Mouse (Mus musculus): ENCODE measurements around the gene Ppig. TPM values are rescaled to one million over a fixed set of nuclear protein-coding genes. Genes with fewer than 3 reads are reported as not detected.

The Ppig gene
- polyA plus RNA-seq, 1 experiment from 2014 or later: 59.6 TPM

DNA sequence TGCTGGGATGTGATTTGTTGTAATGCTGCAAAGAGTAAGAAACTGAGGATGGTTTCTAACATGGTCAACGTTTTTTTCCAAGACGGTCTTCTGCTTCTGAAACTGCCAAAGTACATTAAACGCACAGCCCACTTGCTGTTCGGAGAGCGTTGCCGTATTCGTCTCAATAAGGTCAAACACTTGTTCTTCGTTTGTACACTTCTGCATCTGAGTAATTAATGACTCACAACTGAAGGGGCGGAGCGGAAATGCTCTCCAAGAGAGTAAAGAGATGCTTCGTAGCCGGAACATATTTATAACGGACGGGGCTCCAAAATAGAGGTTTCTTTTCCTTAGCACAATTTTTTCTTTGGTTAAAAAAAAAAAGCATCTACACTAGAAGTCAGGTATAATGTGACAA lies 10.2 kb upstream of the Ppig start:
- Histone ChIP-seq H3K9ac (replicated peaks) (no peak overlapping the region), H3K4me2 (ENCODE audit: low read depth, low read length) (no peak overlapping the region), H3K27me3 (ENCODE audit: insufficient read depth, low read length) (no peaks in the 10 kb centered on the region), H3K9me3 (ENCODE audit: low read length) (no peaks in the 10 kb centered on the region), H3K36me3 (replicated peaks; ENCODE audit: insufficient read depth, low read length) (peaks cover 8% of the 10 kb centered on the region), H3K27ac (ENCODE audit: low read depth) (no peak overlapping the region), H3K4me3 (ENCODE audit: low read depth, low read length) (peak overlapping the region; percentile 86; the same call in 1 of the 2 replicates), H3K4me1 (ENCODE audit: insufficient read depth) (peaks cover 2% of the 10 kb centered on the region; the same call in 1 of the 2 replicates)
- ATAC-seq: no peak
- TF ChIP-seq CTCF (IDR thresholded peaks at IDR 0.05; ENCODE audit: low read depth): no peak
- no peak for TF ChIP-seq EP300 (IDR thresholded peaks at IDR 0.05; ENCODE audit: low read depth)
- no peak for DNase-seq
- 88% methylated on average over 14 of the region's 14 CpGs for WGBS (ENCODE audit: insufficient replicate concordance)

DNA sequence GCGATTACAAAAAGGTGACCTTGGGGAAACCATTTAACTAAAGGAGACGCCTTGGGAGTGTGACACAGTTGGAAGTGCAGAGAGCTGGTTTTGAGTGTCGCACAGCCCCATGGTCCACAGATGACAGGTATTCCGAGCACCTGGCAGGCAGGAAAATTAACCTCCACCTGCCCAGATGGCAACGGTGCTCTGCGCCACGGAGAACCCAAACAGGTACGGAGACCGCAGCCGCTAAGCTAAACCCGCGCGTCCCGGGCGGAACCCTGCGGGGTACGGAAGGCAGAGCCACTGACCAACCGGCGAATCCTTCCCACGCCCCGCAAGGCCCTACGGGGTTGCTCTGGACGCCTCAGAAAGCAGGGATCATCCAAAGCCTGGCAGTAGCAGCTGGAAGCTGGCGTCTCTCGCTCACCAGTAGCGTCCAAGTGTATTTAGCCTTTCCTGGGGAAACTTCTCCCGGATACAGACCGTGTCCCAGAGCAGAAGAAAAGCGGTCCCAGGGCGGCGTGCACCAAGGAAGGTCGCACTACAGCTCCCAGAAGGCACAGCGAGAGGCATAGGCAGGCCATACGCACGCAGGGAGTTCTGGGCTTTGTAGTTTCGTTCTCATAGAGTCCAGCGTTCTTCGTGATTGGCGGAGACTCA lies 9.2 kb upstream of the Ppig start, which contains the start of gene Fastkd1:
Gene Fastkd1, minus strand, starts transcription at position 536 of the 645 bp plus-strand sequence.
- Histone ChIP-seq H3K4me1 (ENCODE audit: insufficient read depth) (peaks cover 2% of the 10 kb centered on the region; the same call in 1 of the 2 replicates), H3K4me3 (ENCODE audit: low read depth, low read length) (peak within 1 kb of the TSS; percentile 86), H3K27ac (ENCODE audit: low read depth) (peak within 1 kb of the TSS; percentile 87), H3K9ac (replicated peaks) (peak within 1 kb of the TSS; percentile 84), H3K9me3 (ENCODE audit: low read length) (no peaks in the 10 kb centered on the region), H3K36me3 (replicated peaks; ENCODE audit: insufficient read depth, low read length) (peaks cover 5% of the 10 kb centered on the region; the same call in 1 of the 2 replicates), H3K4me2 (ENCODE audit: low read depth, low read length) (peak within 1 kb of the TSS; percentile 99), H3K27me3 (ENCODE audit: insufficient read depth, low read length) (no peaks in the 10 kb centered on the region)
- DNase-seq (peak; percentile 86), ATAC-seq (peak; percentile 99)
- WGBS (ENCODE audit: insufficient replicate concordance): under 1% methylated on average over 39 of the region's 39 CpGs
- TF ChIP-seq CTCF (IDR thresholded peaks at IDR 0.05; ENCODE audit: low read depth) (no peak), EP300 (IDR thresholded peaks at IDR 0.05; ENCODE audit: low read depth) (no peak)

DNA sequence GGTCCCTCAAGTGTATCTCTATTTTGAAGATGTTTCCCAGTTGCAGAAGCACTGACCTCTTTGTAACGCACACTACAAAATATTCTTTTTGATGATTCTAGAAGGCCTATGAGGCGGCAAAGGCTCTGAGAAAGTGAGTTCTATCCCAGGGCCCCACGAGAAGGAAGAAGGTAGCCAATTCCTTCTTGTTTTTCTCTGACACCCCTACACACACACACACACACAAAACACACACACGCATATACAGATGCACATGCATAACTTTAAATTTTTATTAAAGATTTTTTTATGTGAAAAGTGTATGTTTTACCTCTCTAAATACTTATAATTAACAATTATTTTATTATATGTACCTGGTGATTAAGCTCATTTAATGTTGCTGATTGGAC lies 8.7 kb upstream of the Ppig start:
- 22% methylated on average over 4 of the region's 4 CpGs for WGBS (ENCODE audit: insufficient replicate concordance)
- ATAC-seq (no peak), DNase-seq (no peak)
- Histone ChIP-seq H3K4me3 (ENCODE audit: low read depth, low read length) (peak overlapping the region; percentile 86), H3K9me3 (ENCODE audit: low read length) (no peaks in the 10 kb centered on the region), H3K4me2 (ENCODE audit: low read depth, low read length) (peak overlapping the region; percentile 99), H3K27me3 (ENCODE audit: insufficient read depth, low read length) (no peaks in the 10 kb centered on the region), H3K9ac (replicated peaks) (no peak overlapping the region), H3K4me1 (ENCODE audit: insufficient read depth) (peaks cover 2% of the 10 kb centered on the region; the same call in 1 of the 2 replicates), H3K36me3 (replicated peaks; ENCODE audit: insufficient read depth, low read length) (peaks cover 5% of the 10 kb centered on the region; the same call in 1 of the 2 replicates), H3K27ac (ENCODE audit: low read depth) (no peak overlapping the region)
- no peak for TF ChIP-seq CTCF (IDR thresholded peaks at IDR 0.05; ENCODE audit: low read depth)
- TF ChIP-seq EP300 (IDR thresholded peaks at IDR 0.05; ENCODE audit: low read depth): no peak

DNA sequence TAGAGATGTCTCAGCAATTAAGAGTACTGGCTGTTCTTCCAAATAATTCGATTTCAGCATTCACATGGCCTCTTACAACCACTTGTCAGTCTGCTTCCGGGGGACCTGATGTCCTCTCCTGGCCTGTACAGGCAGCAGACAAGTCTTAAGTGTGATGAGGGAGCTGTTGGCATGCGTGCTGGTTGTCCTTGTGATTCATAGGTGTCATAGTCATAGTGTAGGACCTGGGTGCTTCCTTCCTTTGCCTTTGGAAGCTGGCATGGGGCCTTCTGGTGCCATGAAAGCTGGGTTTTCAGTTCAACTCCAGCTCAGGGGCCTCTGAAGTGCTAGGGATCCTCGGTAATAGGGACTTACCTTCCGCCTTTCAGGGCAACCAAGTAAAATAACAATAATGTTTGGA lies 8.2 kb upstream of the Ppig start:
- peaks cover 5% of the 10 kb centered on the region; the same call in 1 of the 2 replicates for H3K36me3 ChIP-seq (replicated peaks; ENCODE audit: insufficient read depth, low read length)
- DNase-seq: no peak
- no peaks in the 10 kb centered on the region for H3K27me3 ChIP-seq (ENCODE audit: insufficient read depth, low read length)
- peaks cover 2% of the 10 kb centered on the region; the same call in 1 of the 2 replicates for H3K4me1 ChIP-seq (ENCODE audit: insufficient read depth)
- no peak overlapping the region for H3K4me3 ChIP-seq (ENCODE audit: low read depth, low read length)
- no peak overlapping the region for H3K4me2 ChIP-seq (ENCODE audit: low read depth, low read length)
- no peak for ATAC-seq
- no peaks in the 10 kb centered on the region for H3K9me3 ChIP-seq (ENCODE audit: low read length)
- no peak for TF ChIP-seq CTCF (IDR thresholded peaks at IDR 0.05; ENCODE audit: low read depth)
- TF ChIP-seq EP300 (IDR thresholded peaks at IDR 0.05; ENCODE audit: low read depth): no peak
- no peak overlapping the region for H3K27ac ChIP-seq (ENCODE audit: low read depth)
- H3K9ac ChIP-seq (replicated peaks): no peak overlapping the region
- WGBS (ENCODE audit: insufficient replicate concordance): 66% methylated on average over 5 of the region's 5 CpGs

DNA sequence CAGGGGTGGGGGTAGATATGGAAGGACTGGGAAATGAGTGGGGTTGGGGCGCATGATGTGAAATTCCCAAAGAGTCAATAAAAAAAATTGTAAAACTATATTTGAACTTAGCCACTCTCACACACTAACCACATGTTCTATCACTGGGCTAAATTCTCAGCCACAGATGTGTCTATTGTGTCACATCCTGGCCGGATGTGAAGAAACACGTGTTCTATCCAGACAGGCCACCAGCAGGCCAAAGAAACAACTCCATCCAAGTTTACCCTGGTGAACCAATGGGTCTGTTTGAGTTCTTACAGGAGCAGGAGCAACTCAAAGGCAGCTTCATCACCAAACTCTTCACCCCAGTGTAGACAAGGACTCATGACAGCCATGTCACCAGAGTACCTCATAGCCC lies 5.9 kb upstream of the Ppig start:
- H3K36me3 ChIP-seq (replicated peaks; ENCODE audit: insufficient read depth, low read length): no peaks in the 10 kb centered on the region
- WGBS (ENCODE audit: insufficient replicate concordance): 45% methylated on average over 3 of the region's 3 CpGs
- TF ChIP-seq EP300 (IDR thresholded peaks at IDR 0.05; ENCODE audit: low read depth) (no peak), CTCF (IDR thresholded peaks at IDR 0.05; ENCODE audit: low read depth) (no peak)
- no peak overlapping the region for H3K9ac ChIP-seq (replicated peaks)
- no peak overlapping the region for H3K4me3 ChIP-seq (ENCODE audit: low read depth, low read length)
- no peak for ATAC-seq
- no peak overlapping the region for H3K4me2 ChIP-seq (ENCODE audit: low read depth, low read length)
- no peak overlapping the region for H3K27ac ChIP-seq (ENCODE audit: low read depth)
- H3K4me1 ChIP-seq (ENCODE audit: insufficient read depth): peaks cover 2% of the 10 kb centered on the region; the same call in 1 of the 2 replicates
- DNase-seq: peak; percentile 26
- H3K9me3 ChIP-seq (ENCODE audit: low read length): no peaks in the 10 kb centered on the region
- no peaks in the 10 kb centered on the region for H3K27me3 ChIP-seq (ENCODE audit: insufficient read depth, low read length)

DNA sequence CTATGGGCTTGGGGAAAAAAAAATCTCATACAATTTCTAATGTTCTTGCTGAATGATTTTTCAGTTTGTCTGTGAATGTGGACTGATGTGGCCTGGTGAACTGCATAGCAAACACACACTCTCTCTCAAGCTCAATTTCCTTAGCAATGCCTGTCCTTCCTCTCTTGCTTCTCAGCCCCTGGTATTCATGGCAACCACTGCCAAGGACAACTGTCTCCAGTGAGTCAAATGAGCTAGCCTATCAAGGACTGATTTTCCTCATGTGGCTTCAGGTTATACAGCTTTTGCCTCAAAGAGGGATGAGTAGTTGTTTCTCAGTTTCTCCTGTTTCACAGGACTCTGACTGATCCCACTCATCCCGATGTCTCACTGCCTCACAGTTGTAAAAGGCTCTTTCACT lies 3.2 kb upstream of the Ppig start:
- Histone ChIP-seq H3K27me3 (ENCODE audit: insufficient read depth, low read length) (no peaks in the 10 kb centered on the region), H3K27ac (ENCODE audit: low read depth) (0 out of 2 replicates have a peak overlapping the region, but pooled peaks have one; percentile 44), H3K36me3 (replicated peaks; ENCODE audit: insufficient read depth, low read length) (no peaks in the 10 kb centered on the region), H3K9ac (replicated peaks) (no peak overlapping the region), H3K4me1 (ENCODE audit: insufficient read depth) (peaks cover 6% of the 10 kb centered on the region), H3K9me3 (ENCODE audit: low read length) (no peaks in the 10 kb centered on the region), H3K4me2 (ENCODE audit: low read depth, low read length) (no peak overlapping the region), H3K4me3 (ENCODE audit: low read depth, low read length) (no peak overlapping the region)
- TF ChIP-seq EP300 (IDR thresholded peaks at IDR 0.05; ENCODE audit: low read depth) (no peak), CTCF (IDR thresholded peaks at IDR 0.05; ENCODE audit: low read depth) (no peak)
- WGBS (ENCODE audit: insufficient replicate concordance): 61% methylated on average over 1 of the region's 1 CpGs
- ATAC-seq: no peak
- no peak for DNase-seq

Data from liver, postnatal 0 days (tissue).